Mouse (Mus musculus): ENCODE data around the gene Tmsb15b2. TPM values are rescaled to one million over a fixed set of nuclear protein-coding genes. Genes with fewer than 3 reads are reported as not detected.

Tmsb15b2 gene
- total RNA-seq, 2 experiments from 2014 or later, result 40.4 to 68.4 TPM

Other genes with a start within 250 kb of the Tmsb15b2 start
- gene Morf4l2, start 231.8 kb downstream of the Tmsb15b2 start, total RNA-seq (2021), result 100 to 1,000 TPM; 428 to 458 TPM
- not detected for gene Glra4, start 195.4 kb downstream of the Tmsb15b2 start, total RNA-seq (2021)
- gene Plp1, start 152.8 kb downstream of the Tmsb15b2 start, total RNA-seq (2021), result 10 to 100 TPM; 15.6 to 17.2 TPM
- 10 to 100 TPM; 26.4 to 36.8 TPM for gene Rab9b, start 106.7 kb downstream of the Tmsb15b2 start, total RNA-seq (2021)
- not detected for gene H2bfm, start 48.2 kb downstream of the Tmsb15b2 start, total RNA-seq (2021)
- gene Tmsb15l, start 1.4 kb upstream of the Tmsb15b2 start, total RNA-seq (2021), result 1 to 10 TPM; 4.3 to 4.8 TPM
- gene Tmsb15b1, start 1.4 kb upstream of the Tmsb15b2 start, total RNA-seq (2021), result 10 to 100 TPM in 1 of 2 experiments, 1 to 10 TPM in 1; 10.0 to 28.2 TPM
- gene Zcchc18, start 17.7 kb upstream of the Tmsb15b2 start, total RNA-seq (2021), result 100 to 1,000 TPM; 228 to 251 TPM
- 10 to 100 TPM; 12.3 to 23.9 TPM for gene Slc25a53, start 62.8 kb upstream of the Tmsb15b2 start, total RNA-seq (2021)
- 10 to 100 TPM; 12.1 to 12.3 TPM for gene Fam199x, start 74.1 kb upstream of the Tmsb15b2 start, total RNA-seq (2021)
- gene Esx1, start 146.6 kb upstream of the Tmsb15b2 start, total RNA-seq (2021), result not detected